Mouse (Mus musculus) kidney, embryonic 15.5 days (tissue): ENCODE measurements around the gene Pank3. TPM values are rescaled to one million over a fixed set of nuclear protein-coding genes. Genes with fewer than 3 reads are reported as not detected.
A peak's percentile ranks its signal among the peaks of the same experiment; 100 is the strongest.

Experiments used
- ATAC-seq: fragments of 200-750 bp; cut with Nextera tagmentation; replicated peaks from 2 replicates; pipeline ENCODE4 v1.8.0; 2017; ENCODE audit warnings: moderate TSS enrichment; ENCODE audit not compliant: low FRiP score
- H3K27ac ChIP-seq: fragments of 300-500 bp; sonication (generic); 2 replicates; pipeline ENCODE4 v1.5.1; 2015; ENCODE audit warnings: mild to moderate bottlenecking, inconsistent platforms
- H3K27me3 ChIP-seq: fragments of 300-500 bp; sonication (generic); 2 replicates; pipeline ENCODE4 v1.6.1; 2015; ENCODE audit warnings: inconsistent platforms
- H3K36me3 ChIP-seq: fragments of 300-500 bp; sonication (generic); 2 replicates; pipeline ENCODE4 v1.6.1; 2015; ENCODE audit warnings: inconsistent platforms
- H3K4me1 ChIP-seq: fragments of 300-500 bp; sonication (generic); 2 replicates; pipeline ENCODE4 v1.6.1; 2015; ENCODE audit warnings: inconsistent platforms
- H3K4me2 ChIP-seq: fragments of 300-500 bp; sonication (generic); 2 replicates; pipeline ENCODE4 v1.6.1; 2015; ENCODE audit warnings: moderate library complexity, mild to moderate bottlenecking, inconsistent platforms
- H3K4me3 ChIP-seq: fragments of 300-500 bp; sonication (generic); replicated peaks from 2 replicates; pipeline ENCODE4 v1.5.1; 2015; ENCODE audit warnings: mild to moderate bottlenecking, inconsistent platforms
- H3K9ac ChIP-seq: fragments of 300-500 bp; sonication (generic); 2 replicates; pipeline ENCODE4 v1.6.1; 2015; ENCODE audit warnings: mild to moderate bottlenecking, inconsistent platforms
- H3K9me3 ChIP-seq: fragments of 300-500 bp; sonication (generic); replicated peaks from 2 replicates; pipeline ENCODE4 v1.6.1; 2016; ENCODE audit warnings: inconsistent platforms
- WGBS: fragments of 180-500 bp; shearing (Covaris S2); methylation state at CpG from one replicate; pipeline ENCODE4 v1.1.7; 2015; ENCODE audit warnings: mixed read lengths; 5-methylcytosine and 5-hydroxymethylcytosine counted together
- polyA plus RNA-seq: library from polyadenylated mRNA; unstranded; fragments of >200 nt; fragmentation: Nextera tagmentation; extraction: Ambion mirVana; gene quantifications from 2 replicates; pipeline ENCODE4 v1.2.1, GENCODE M21; 2015

The Pank3 gene
- polyA plus RNA-seq, result 14.0 and 14.1 TPM in 2 replicates

- ATAC-seq, result peak; percentile 100
- Histone ChIP-seq H3K9ac (peak within 1 kb of the TSS; percentile 93), H3K4me3 (peak within 1 kb of the TSS; percentile 92), H3K4me1 (peaks cover 13% of the 10 kb centered on the region), H3K27me3 (no peaks in the 10 kb centered on the region), H3K36me3 (peaks cover 7% of the 10 kb centered on the region; the same call in 1 of the 2 replicates), H3K27ac (peak within 1 kb of the TSS; percentile 94), H3K9me3 (no peaks in the 10 kb centered on the region), H3K4me2 (peak within 1 kb of the TSS; percentile 76)
- WGBS, result under 1% methylated on average over 50 of the region's 50 CpGs
These were observed at the start of gene Pank3 for GRCm38 (mm10) chr11:35769188-35769745. TSS of gene Pank3 (plus strand) at chr11:35769484.

- Histone ChIP-seq H3K4me2 (no peak overlapping the region), H3K9me3 (no peaks in the 10 kb centered on the region), H3K36me3 (no peaks in the 10 kb centered on the region), H3K9ac (no peak overlapping the region), H3K4me1 (no peaks in the 10 kb centered on the region), H3K4me3 (no peak overlapping the region), H3K27ac (no peak overlapping the region), H3K27me3 (no peaks in the 10 kb centered on the region)
- ATAC-seq, result no peak
- WGBS, result 80% methylated on average over 5 of the region's 5 CpGs
These were observed 45.4 kb upstream of the Pank3 start for GRCm38 (mm10) chr11:35723876-35724275.

GRCm38 (mm10) chr11:35726341-35726846, 42.9 kb upstream of the Pank3 start:
- Histone ChIP-seq H3K9me3 (no peaks in the 10 kb centered on the region), H3K4me2 (no peak overlapping the region), H3K27me3 (no peaks in the 10 kb centered on the region), H3K36me3 (no peaks in the 10 kb centered on the region), H3K27ac (no peak overlapping the region), H3K4me3 (no peak overlapping the region), H3K9ac (no peak overlapping the region), H3K4me1 (no peaks in the 10 kb centered on the region)
- WGBS, result 78% methylated on average over 8 of the region's 8 CpGs
- ATAC-seq, result no peak

- H3K27me3 ChIP-seq, result no peaks in the 10 kb centered on the region
- no peaks in the 10 kb centered on the region for H3K9me3 ChIP-seq
- H3K4me2 ChIP-seq, result no peak overlapping the region
These were observed 41.1 kb upstream of the Pank3 start for GRCm38 (mm10) chr11:35728200-35728599.

GRCm38 (mm10) chr11:35729186-35729585, 40.1 kb upstream of the Pank3 start:
- ATAC-seq, result no peak
- no peak overlapping the region for H3K4me2 ChIP-seq
- H3K27me3 ChIP-seq, result no peaks in the 10 kb centered on the region
- H3K9me3 ChIP-seq, result no peaks in the 10 kb centered on the region
- H3K36me3 ChIP-seq, result no peaks in the 10 kb centered on the region
- H3K4me1 ChIP-seq, result no peaks in the 10 kb centered on the region
- no peak overlapping the region for H3K9ac ChIP-seq
- 27% methylated on average over 5 of the region's 5 CpGs for WGBS
- no peak overlapping the region for H3K27ac ChIP-seq
- no peak overlapping the region for H3K4me3 ChIP-seq

More at GRCm38 (mm10) chr11:35728200-35728599, 41.1 kb upstream of the Pank3 start:
- H3K9ac ChIP-seq, result no peak overlapping the region
- ATAC-seq, result no peak
- no peak overlapping the region for H3K4me3 ChIP-seq
- no peak overlapping the region for H3K27ac ChIP-seq
- 95% methylated on average over 1 of the region's 1 CpGs for WGBS
- H3K36me3 ChIP-seq, result no peaks in the 10 kb centered on the region
- H3K4me1 ChIP-seq, result no peaks in the 10 kb centered on the region

GRCm38 (mm10) chr11:35732366-35732765, 36.9 kb upstream of the Pank3 start:
- H3K9ac ChIP-seq, result no peak overlapping the region
- no peaks in the 10 kb centered on the region for H3K27me3 ChIP-seq
- WGBS, result 50% methylated on average over 1 of the region's 1 CpGs
- H3K4me2 ChIP-seq, result no peak overlapping the region
- no peak for ATAC-seq
- no peaks in the 10 kb centered on the region for H3K36me3 ChIP-seq
- H3K9me3 ChIP-seq, result no peaks in the 10 kb centered on the region
- no peaks in the 10 kb centered on the region for H3K4me1 ChIP-seq
- H3K4me3 ChIP-seq, result no peak overlapping the region
- no peak overlapping the region for H3K27ac ChIP-seq

GRCm38 (mm10) chr11:35736817-35737216, 32.5 kb upstream of the Pank3 start:
- ATAC-seq, result no peak
- H3K27ac ChIP-seq, result no peak overlapping the region
- H3K9ac ChIP-seq, result no peak overlapping the region
- no peak overlapping the region for H3K4me2 ChIP-seq
- no peaks in the 10 kb centered on the region for H3K4me1 ChIP-seq
- no peak overlapping the region for H3K4me3 ChIP-seq
- WGBS, result 72% methylated on average over 2 of the region's 2 CpGs
- no peaks in the 10 kb centered on the region for H3K36me3 ChIP-seq
- no peaks in the 10 kb centered on the region for H3K27me3 ChIP-seq
- no peaks in the 10 kb centered on the region for H3K9me3 ChIP-seq

GRCm38 (mm10) chr11:35737262-35737661, 32.0 kb upstream of the Pank3 start:
- Histone ChIP-seq H3K27me3 (no peaks in the 10 kb centered on the region), H3K4me3 (no peak overlapping the region), H3K4me1 (no peaks in the 10 kb centered on the region), H3K27ac (no peak overlapping the region), H3K9me3 (no peaks in the 10 kb centered on the region), H3K9ac (no peak overlapping the region), H3K36me3 (no peaks in the 10 kb centered on the region), H3K4me2 (no peak overlapping the region)
- ATAC-seq, result no peak
- 97% methylated on average over 2 of the region's 2 CpGs for WGBS

GRCm38 (mm10) chr11:35738102-35738501, 31.2 kb upstream of the Pank3 start:
- no peaks in the 10 kb centered on the region for H3K4me1 ChIP-seq
- H3K9me3 ChIP-seq, result 0 out of 2 replicates have a peak, but pooled peaks cover 1% of the 10 kb centered on the region
- H3K27me3 ChIP-seq, result no peaks in the 10 kb centered on the region
- WGBS, result 65% methylated on average over 3 of the region's 3 CpGs
- H3K4me2 ChIP-seq, result no peak overlapping the region
- H3K36me3 ChIP-seq, result no peaks in the 10 kb centered on the region
- no peak overlapping the region for H3K4me3 ChIP-seq
- no peak overlapping the region for H3K27ac ChIP-seq
- no peak overlapping the region for H3K9ac ChIP-seq
- no peak for ATAC-seq

- WGBS, result 94% methylated on average over 6 of the region's 6 CpGs
- Histone ChIP-seq H3K9ac (no peak overlapping the region), H3K4me2 (no peak overlapping the region), H3K9me3 (peaks cover 4% of the 10 kb centered on the region; the same call in 1 of the 2 replicates), H3K36me3 (no peaks in the 10 kb centered on the region), H3K4me1 (no peaks in the 10 kb centered on the region), H3K27me3 (no peaks in the 10 kb centered on the region), H3K27ac (no peak overlapping the region), H3K4me3 (no peak overlapping the region)
- no peak for ATAC-seq
These were observed 25.7 kb upstream of the Pank3 start for GRCm38 (mm10) chr11:35743586-35743985.

- no peaks in the 10 kb centered on the region for H3K36me3 ChIP-seq
- ATAC-seq, result no peak
These were observed 24.7 kb upstream of the Pank3 start for GRCm38 (mm10) chr11:35744571-35744970.

GRCm38 (mm10) chr11:35750578-35750977, 18.7 kb upstream of the Pank3 start:
- H3K4me2 ChIP-seq, result no peak overlapping the region
- peak overlapping the region; percentile 64 for H3K27ac ChIP-seq
- H3K4me1 ChIP-seq, result peaks cover 22% of the 10 kb centered on the region
- no peaks in the 10 kb centered on the region for H3K36me3 ChIP-seq
- no peaks in the 10 kb centered on the region for H3K9me3 ChIP-seq
- no peaks in the 10 kb centered on the region for H3K27me3 ChIP-seq
- H3K4me3 ChIP-seq, result no peak overlapping the region
- ATAC-seq, result peak; percentile 87
- no peak overlapping the region for H3K9ac ChIP-seq
- WGBS, result 38% methylated on average over 8 of the region's 8 CpGs

More at GRCm38 (mm10) chr11:35744571-35744970, 24.7 kb upstream of the Pank3 start:
- Histone ChIP-seq H3K9ac (no peak overlapping the region), H3K4me3 (no peak overlapping the region), H3K27ac (no peak overlapping the region), H3K4me2 (no peak overlapping the region), H3K27me3 (no peaks in the 10 kb centered on the region), H3K4me1 (peaks cover under 1% of the 10 kb centered on the region; the same call in 1 of the 2 replicates), H3K9me3 (peaks cover 4% of the 10 kb centered on the region; the same call in 1 of the 2 replicates)
- WGBS, result 89% methylated on average over 6 of the region's 6 CpGs
